Mouse (Mus musculus): ENCODE measurements around the gene Tnpo3.

Gene Tnpo3

DNA sequence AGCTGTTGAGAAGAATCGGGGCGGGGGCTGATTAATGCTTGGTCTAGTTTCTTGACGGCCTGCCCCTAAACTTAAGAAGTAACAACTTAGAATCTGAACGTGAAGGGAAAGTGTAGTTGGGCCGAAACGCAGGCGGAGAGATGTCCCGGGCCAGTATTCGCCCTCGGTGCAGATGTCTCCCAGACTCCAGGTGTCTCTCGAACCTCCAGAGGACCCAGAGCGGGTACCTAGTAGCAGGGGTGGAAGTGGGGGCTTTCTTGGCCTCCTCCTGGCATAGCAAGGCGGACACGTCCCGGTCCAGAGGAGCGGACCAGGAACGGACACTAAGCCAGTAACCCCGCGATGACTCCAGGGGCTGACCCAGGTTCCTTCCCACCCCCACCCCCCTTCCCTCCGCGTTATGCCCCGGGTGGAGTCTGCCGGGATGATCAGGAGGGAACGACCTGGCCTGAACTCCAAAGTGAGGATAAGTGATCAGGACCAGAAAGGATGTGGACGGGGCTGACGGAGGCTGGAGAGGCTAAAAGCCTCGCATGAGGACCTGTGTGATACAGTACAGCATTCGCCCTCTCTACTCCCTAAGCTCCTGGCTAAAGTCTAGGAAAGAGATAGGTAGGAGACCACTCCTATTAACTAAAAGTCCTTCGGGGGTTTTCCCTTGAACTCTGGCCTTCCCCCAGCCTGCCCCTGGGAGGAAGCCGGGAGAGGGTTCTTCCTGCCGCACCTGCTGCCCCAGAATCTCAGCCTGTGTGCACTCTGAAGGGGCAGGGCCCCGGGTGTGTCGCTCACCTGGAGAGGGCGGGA is 82.1 kb downstream of the Tnpo3 start:
- in situ Hi-C loops (cut with MboI, MseI) = no loop called here

DNA sequence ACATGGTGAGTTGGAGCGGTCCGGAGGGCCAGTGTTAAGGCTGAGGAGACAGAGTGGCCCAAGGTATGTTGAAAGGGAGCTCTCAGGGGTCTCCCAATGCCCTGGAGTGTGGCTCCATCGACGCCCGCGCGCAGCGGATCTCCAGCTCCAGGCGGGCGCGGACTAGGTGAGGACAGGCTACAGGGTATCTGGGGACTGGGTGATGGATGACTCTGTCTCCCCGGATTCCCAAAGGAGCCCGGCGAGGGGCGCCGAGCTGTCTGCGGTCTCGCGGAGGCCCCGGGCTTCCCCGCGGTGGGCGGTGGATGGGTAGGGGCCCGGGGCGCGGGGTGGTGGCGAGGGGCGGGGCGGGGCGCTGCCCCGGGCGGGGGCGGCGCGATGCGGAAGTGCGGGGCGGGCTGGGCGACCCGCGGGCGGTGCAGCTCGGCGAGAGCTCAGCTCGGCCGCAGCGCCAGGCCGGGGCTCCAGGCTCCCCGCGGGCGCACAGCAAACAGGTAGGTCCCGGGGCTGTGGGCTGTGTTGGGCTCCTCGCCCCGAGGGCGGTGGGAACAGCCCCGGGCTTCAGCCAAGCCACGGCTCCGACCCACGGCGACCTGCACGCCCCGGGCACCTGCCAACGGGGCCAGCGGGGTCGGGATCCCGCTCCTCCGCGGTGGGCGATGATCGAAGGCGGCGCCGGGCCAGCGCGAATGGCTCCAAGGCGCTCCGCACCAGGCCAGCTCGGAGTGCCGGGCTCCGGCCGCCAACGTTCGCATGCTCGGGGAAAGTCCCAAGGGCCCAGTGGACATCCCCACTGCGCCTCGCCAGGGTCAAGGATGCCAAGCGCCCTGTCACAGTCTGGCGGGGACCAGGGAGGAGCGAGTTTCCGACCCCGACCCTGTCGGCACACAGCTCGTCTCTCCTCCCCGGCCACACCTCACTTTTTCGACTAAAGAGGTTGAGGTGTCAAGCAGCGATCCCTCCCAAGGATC is 83.1 kb downstream of the Tnpo3 start, which contains the start of gene Irf5:
Gene Irf5, plus strand, starts transcription at position 345 of the 971 bp plus-strand sequence.
- in situ Hi-C loops (cut with MboI, MseI) = no loop called here

DNA sequence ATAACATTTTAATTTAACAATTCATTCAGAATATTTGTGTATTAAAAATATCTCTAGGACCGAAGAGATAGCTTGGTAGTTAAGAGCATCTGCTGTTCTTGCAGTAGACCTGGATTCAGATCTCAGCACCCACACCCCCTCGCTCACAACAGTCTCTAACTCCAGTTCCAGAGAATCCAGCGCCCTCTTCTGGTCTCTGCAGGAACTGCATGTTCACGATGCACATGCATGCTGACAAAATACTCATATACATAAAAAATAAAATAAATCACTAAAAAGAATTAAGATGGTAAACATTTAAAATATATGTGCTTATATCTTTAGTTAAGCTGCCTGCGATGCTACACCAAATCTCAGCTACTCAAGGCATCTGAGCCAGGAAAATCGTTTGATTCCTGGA is 84.4 kb downstream of the Tnpo3 start:
- in situ Hi-C loops (cut with MboI, MseI) = no loop called here

DNA sequence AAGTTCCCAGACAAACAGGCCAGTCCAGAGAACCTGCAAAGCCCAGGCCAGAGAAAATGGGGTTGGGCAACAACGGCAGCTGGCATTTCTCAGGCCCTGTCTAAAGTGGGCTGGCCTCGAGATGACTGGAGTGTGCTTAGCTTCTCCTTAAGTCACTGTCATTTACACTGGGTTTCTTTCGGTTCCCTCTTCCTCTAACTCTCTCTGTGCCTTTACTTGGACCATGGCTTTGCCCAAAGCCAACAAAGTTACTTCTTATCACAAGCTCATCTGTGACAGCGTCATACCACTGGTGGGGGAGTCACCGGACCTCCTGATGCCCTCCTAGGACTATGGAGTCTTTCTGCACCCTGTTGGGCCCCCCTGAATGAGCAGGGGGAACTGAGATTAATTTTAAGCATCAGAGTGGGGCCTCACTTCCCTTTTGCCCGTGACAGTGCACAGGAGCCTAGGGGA is 85.6 kb downstream of the Tnpo3 start:
- in situ Hi-C loops (cut with MboI, MseI) = no loop called here

- in situ Hi-C loops (cut with MboI, MseI) = no loop called here
These were observed 86.2 kb downstream of the Tnpo3 start for GRCm38 (mm10) chr6:29523301-29524033.

GRCm38 (mm10) chr6:29522626-29523300 is 86.9 kb downstream of the Tnpo3 start:
- in situ Hi-C loops (cut with MboI, MseI) = no loop called here

DNA sequence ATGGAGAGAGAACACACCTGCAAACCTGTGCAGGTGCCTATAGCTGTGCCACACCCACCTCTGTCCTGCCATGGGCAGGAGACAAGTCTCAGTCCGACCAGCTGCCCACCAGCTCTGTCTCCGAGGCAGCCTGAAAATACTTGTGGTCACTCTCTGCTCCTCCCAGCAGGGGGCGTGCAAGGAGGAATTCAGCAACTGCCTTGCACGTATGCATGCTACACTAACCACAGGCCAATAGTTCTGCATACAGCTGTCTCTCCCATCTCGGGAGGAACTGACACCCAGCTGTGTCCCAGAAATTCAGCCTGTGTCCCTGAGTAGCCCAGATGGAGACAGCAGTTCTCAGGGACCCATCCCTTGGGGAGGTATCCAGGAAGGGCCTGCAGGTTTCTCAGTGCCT is 92.5 kb downstream of the Tnpo3 start:
- in situ Hi-C loops (cut with MboI, MseI) = loop anchor here in 1 of 2 experiments (5.0 kb wide), 1 partner anchor 345 kb away; no protein-coding TSS in a partner anchor

GRCm38 (mm10) chr6:29513284-29513683 is 96.4 kb downstream of the Tnpo3 start:
- in situ Hi-C loops (cut with MboI, MseI) = no loop called here

GRCm38 (mm10) chr6:29509086-29509485 is 100.6 kb downstream of the Tnpo3 start:
- in situ Hi-C loops (cut with MboI, MseI) = no loop called here

- in situ Hi-C loops (cut with MboI, MseI) = no loop called here
These were observed 102.0 kb downstream of the Tnpo3 start, which contains the start of gene Kcp for GRCm38 (mm10) chr6:29507447-29508309. Gene Kcp (minus strand): TSS chr6:29507952.

GRCm38 (mm10) chr6:29506834-29507233 is 102.9 kb downstream of the Tnpo3 start:
- in situ Hi-C loops (cut with MboI, MseI) = no loop called here

- in situ Hi-C loops (cut with MboI, MseI) = no loop called here
These were observed 104.2 kb downstream of the Tnpo3 start for GRCm38 (mm10) chr6:29505493-29505892.

GRCm38 (mm10) chr6:29501599-29501998 is 108.1 kb downstream of the Tnpo3 start:
- in situ Hi-C loops (cut with MboI, MseI) = no loop called here

GRCm38 (mm10) chr6:29500810-29501209 is 108.9 kb downstream of the Tnpo3 start:
- in situ Hi-C loops (cut with MboI, MseI) = no loop called here

- in situ Hi-C loops (cut with MboI, MseI) = no loop called here
These were observed 109.5 kb downstream of the Tnpo3 start for GRCm38 (mm10) chr6:29500177-29500576.

DNA sequence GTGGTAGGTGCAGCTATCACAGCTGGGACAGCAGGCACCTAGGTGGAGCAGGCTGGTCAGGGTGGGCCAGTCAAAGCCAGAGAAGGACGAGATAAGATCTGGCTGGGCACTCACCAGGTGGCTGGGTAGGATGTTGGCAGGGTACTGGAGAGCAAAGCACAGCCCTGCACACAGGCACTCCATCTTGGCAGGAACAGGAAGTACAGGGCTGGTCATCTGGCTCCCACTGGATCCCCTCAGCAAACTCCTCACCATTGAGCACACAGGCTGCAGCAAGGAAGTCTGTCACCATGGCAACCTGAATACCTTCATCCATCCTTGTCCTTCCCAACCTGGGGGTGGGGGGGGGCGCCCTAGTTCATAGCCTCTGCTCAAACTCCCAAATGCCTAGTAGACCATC is 111.9 kb downstream of the Tnpo3 start:
- in situ Hi-C loops (cut with MboI, MseI) = loop anchor here in 1 of 2 experiments (10.0 kb wide), 1 partner anchor 1477 kb away; no protein-coding TSS in a partner anchor

DNA sequence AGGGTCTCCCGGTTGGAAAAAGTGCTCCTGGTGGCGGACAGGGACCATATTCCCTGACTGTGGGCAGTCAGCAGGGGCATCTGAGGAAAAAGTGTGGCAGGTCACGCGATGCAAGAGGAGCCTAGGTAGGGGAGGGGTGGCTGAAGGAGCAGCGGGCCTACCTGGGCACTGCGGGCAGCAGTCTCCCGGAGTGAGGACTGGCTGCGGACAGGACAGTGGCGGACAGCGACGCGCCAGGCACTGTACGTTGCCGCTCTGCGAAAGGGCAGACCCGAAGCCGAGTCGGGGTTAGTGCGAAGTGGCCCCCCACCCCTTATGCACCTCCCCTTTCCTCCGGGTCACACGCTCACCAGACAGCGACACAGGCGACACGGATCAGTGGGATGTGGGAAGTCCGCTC is 113.4 kb downstream of the Tnpo3 start:
- in situ Hi-C loops (cut with MboI, MseI) = loop anchor here in 1 of 2 experiments (10.0 kb wide), 1 partner anchor 1479 kb away; no protein-coding TSS in a partner anchor

DNA sequence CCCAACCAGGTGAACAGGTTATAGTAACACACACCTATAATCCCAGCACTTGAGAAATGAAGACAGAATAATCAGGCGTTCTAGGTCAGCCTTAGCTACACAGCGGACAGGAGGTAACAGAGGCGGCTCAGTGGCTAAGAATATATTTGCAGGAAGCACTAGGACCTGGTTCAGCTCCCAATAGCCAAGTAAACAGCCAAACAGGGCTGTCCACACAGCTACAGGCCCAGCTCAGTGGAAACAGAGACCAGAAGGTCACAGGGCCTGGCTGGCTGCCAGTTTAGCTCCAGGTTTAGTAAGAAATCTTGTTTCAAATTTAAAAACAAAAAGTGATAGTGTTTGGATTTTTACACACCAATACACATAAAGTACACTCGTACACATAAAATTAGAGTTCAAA is 115.6 kb downstream of the Tnpo3 start:
- in situ Hi-C loops (cut with MboI, MseI) = loop anchor here in 1 of 2 experiments (10.0 kb wide), 1 partner anchor 1481 kb away; no protein-coding TSS in a partner anchor

Measured in T-helper 17 cell (primary cell).